Mouse (Mus musculus) cerebellum, adult 18-20 months (tissue): Measurements from ENCODE around the gene Wdr91.
A peak's percentile ranks its signal among the peaks of the same experiment; 100 is the strongest.

Experiments used
- DNase-seq, 2 experiments: peaks; one replicate each; pipeline ENCODE4 v3.0.0; 2021

The Wdr91 gene

DNA sequence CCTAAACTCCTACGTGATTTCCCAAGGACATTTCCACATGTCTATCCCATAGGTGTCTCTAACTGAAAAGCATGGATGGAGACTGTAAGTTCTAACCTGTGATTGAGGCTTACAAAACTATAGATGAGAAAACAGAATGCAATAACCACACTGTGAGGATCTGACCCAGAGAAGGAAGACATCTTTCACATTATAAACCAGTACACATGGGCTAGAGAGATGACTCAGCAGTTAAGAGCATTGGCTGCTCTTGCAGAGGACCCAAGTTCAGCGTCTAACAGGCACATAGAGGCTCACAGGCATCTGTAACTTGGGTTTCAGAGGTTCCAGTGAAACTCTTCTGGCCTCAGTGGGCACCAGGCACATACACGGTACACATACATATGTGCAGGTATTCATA lies 3.8 kb upstream of the Wdr91 start:
- DNase-seq, result no peak

GRCm38 (mm10) chr6:34913341-34914040 lies 2.8 kb upstream of the Wdr91 start:
- DNase-seq, result no peak

GRCm38 (mm10) chr6:34909631-34910345 lies 888 bp downstream of the Wdr91 start:
- DNase-seq, result no peak

GRCm38 (mm10) chr6:34907696-34908260 lies 2.9 kb downstream of the Wdr91 start:
- DNase-seq, result no peak

DNA sequence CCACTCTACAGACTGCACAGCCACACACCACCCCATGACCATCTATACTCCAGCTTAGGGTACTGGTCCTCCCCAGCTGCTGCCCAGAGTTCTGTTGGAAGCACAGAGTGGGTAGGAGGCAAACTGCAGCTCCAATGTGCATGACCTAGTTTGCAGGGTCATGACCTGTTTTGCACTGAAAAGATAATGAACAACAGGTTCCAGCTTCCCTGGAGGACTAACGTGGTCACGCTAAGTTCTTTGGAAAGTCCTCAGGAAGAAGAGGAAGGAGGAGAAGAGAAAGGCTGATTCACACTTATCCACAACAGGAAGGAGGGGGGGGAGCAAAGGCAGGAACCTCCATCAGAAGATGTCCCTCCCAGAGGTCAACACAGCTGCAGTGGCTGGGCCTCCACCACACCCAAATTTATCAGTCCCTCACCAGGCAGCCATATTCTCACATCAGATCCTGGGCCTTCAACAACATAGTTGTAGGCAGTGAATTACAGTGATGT lies 3.5 kb downstream of the Wdr91 start:
- no peak for DNase-seq

DNA sequence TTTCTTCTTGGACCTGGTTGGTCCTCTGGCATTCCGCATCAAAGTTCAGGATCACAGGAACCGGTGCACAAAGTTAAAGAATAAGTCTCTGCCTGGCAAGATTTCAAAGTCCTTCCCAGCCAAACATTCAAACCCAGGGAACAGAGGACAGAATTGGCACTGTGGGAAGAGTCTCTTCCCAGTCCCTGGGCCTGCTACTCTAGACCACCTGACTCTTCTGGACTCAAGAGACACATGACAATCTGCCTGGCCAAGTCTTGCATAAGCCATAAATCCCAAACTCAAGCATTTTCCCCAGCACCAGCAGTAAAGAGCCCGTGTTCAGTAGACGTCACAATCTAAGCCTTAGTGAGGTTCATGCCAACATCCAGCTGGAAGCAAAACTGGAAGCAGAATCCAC lies 4.0 kb downstream of the Wdr91 start:
- DNase-seq, result no peak

GRCm38 (mm10) chr6:34906125-34906524 lies 4.6 kb downstream of the Wdr91 start:
- DNase-seq, result no peak

DNA sequence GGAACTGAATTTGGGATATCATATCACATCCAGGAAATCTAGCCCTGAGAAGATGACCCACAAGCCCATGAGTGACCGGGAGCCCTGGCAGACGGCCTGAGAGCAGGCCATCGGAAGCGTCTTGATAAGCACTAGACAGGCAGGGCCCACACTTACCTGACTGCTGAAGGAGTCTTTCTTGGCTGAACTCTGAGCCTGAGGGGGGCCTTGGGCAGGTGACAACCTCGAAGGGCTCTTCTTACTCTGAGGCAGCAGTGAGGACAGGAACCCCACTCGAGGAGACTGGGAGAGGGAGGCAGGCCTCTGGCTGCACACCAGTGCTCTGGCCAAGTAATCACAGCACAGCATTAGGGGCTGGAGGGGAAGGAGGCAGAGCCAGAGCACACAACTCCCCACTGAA lies 6.3 kb downstream of the Wdr91 start:
- DNase-seq, result no peak

- no peak for DNase-seq
Measured at GRCm38 (mm10) chr6:34903851-34904250, 6.8 kb downstream of the Wdr91 start.

GRCm38 (mm10) chr6:34903441-34903840 lies 7.2 kb downstream of the Wdr91 start:
- DNase-seq, result no peak

GRCm38 (mm10) chr6:34902578-34902977 lies 8.1 kb downstream of the Wdr91 start:
- DNase-seq, result no peak

- DNase-seq, result no peak
Measured at GRCm38 (mm10) chr6:34901911-34902444, 8.7 kb downstream of the Wdr91 start.

DNA sequence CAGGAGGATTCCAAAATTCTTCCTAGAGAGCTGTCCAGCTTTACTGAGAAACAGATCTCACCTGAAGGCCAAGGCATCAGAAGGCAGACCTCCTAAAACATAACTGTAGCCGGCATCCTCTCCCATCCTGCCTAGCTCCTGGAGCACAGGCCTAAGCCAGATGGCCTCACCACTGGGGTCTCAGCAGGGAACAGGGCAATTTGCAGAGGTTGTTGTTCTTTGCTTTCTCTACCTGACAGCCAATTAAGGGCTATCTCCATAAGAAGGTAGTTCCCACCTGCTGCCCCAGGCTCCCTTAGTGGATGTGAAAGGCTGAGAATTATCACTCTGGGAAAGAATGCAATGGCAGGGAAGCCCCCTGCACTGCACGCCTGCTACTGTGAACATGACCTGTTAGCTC lies 9.7 kb downstream of the Wdr91 start:
- DNase-seq, result peak; percentile 56 to 57

DNA sequence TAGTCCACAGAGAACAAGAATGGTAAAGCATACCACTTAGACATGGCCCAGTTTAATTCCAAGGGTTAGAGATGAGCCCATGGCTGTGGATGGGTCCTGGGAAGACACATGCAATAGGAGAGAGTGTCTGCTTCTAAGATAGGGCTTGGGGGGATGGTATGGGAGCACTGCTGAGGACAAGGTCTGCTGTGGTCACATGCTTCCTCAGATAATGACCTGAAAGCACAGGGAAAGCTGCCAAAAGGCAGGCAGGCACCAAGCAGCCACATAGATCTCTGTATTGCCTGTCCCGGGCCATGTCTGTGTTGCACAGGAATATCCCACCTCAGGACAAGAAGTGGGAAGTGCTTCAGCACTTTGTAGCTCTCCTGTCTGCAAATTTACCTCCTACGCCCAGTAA lies 11.5 kb downstream of the Wdr91 start:
- no peak for DNase-seq

GRCm38 (mm10) chr6:34896168-34896780 lies 14.4 kb downstream of the Wdr91 start:
- DNase-seq, result no peak

DNA sequence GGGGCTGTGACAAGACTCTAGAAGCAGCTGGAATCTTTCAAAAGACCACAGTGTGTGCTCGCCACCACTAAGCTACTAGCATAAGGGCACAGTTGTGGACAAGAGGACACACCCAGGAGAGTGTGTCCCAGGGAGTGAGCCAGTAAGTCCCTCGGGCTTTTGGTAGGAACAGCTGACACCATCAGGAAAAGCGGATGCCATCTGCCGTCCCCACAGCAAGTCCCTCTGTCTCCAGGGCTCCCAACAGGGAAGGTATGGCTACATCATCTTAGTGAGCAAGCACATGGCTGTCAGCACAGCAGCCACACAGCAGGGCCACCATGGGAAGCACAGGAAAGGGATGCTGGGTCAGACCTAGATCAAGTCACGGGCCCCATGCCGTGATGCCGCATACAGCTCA lies 15.1 kb downstream of the Wdr91 start:
- DNase-seq, result peak; percentile 31 to 39

DNA sequence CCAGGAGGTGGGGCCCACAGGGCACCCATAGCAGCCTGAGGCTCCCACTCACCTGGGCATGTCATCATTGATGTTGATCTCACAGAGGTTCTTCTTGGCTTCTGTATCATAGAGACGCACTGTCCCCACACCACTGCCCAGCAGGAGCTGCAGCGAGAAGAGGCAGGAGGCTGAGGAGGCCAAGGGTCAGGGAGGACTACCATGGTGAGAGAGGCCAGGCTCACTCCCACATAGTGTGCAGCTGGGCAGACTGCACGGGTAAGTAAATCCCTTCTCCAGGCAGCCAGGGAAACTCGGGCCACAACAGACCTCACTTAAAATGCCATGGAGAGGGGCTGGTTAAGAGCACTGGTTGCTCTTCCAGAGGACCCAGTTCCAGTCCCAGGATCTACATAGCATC lies 21.5 kb downstream of the Wdr91 start:
- no peak for DNase-seq

DNA sequence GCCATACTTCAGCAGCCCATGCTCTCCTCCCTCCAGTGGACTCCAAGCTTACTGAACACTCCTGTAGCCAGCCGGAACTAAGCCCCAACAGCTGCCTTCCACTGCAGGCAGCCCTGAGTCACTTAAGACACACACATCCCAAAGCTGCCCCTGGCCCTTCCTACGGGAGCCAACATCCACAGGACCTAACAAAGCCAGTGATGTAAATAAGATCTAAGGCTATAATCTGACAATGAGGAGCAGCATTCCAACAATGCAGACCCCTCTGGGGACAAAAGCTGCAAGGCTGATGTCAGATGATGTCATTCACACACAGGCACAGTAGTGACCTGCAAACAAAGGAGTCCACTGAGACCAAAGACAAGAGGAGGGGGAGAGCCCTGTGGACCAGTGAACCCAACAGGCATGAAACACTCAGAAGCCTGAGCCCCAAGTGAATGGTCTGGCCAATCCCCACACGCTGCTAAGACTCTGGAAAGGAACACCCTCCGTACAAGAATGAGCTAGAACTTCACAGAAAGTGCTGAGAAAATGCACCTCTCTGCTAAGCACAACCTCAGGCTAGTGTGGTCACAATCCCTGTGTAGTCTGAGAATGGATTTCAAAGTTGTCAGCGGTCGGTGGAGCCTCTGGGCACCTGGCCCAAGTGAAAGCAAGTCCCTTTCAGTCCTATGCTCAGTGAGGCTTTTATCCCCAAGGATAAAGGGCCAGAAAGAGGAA lies 23.4 kb downstream of the Wdr91 start:
- no peak for DNase-seq

GRCm38 (mm10) chr6:34884724-34885123 lies 26.0 kb downstream of the Wdr91 start:
- no peak for DNase-seq

DNA sequence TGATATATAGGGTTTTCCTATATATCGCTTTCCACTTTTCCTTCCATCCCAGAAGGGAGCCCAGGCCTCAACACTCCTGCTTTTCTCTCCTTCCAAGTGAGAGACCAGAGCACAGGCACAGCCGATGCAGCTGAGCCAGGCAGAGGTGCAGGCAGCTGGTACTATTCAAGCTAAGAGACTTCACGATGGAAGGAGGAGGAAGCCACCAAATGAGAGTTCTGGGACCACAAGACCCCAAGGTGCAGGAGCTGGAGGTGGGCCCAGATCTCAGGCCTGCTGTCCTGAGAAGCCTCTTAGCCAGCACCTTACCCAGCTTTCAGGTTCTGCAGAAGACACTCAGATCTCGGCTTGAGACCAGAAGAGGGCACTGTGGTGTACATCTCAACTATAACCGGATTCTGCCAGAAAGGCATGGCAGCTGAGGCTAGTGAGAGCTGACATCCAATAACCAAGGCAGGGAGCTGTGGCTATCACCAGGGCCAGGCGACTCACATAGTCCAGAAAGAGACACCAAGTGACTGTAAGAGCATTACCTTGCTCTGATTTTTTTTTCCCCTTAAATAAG lies 30.7 kb downstream of the Wdr91 start:
- peak; percentile 61 to 68 for DNase-seq

DNA sequence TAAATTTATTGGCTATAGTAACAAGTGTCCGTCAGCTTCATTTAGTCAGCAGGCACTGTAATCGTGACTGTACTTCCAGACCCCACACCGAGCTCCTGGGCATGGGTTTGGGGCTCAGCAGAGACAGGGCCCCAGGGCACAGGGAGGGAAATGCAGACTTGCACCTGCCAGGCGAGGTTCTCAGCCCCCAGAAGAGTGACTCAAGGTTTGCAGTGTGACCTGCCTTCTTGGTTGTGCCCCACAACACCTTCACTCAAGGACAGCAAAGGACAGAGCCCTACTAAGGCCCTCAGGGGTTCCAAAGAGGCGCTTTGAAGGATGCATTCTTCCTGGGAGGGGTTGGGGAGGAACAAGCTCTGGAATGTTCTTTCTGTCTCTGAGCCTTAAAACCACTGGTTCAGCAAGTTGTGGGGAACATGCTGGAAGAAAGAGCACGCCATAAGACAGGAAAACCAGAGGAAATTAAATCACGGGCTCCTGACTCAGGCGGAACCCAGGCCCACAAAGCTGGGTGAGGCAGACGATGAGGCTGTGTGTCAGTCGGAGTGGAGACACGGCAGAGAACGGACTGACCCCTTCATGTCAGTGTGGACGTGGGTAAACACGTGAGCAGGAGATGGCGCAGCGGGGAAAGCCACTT lies 31.5 kb downstream of the Wdr91 start:
- no peak for DNase-seq
